Mouse (Mus musculus) adrenal gland, postnatal 25 days (tissue): ENCODE data around the gene Fstl3. TPM values are rescaled to one million over a fixed set of nuclear protein-coding genes. Genes with fewer than 3 reads are reported as not detected.
"Not testable (repeated sequence)": the region's sequence is repeated elsewhere in the genome, so short reads cannot be mapped to it uniquely, and the experiment has no call there.

Experiments used
- DNase-seq: peaks from one replicate; pipeline ENCODE4 v3.0.0; 2021; ENCODE audit warnings: mixed read lengths
- long read RNA-seq: library from polyadenylated mRNA; stranded (forward); transcript quantifications from one replicate; pipeline ENCODE4 v2.0.0, GENCODE M21; 2021
- total RNA-seq: library from RNA; stranded (reverse); gene quantifications from 2 replicates; pipeline ENCODE4 v1.2.3, GENCODE M21; 2021

Fstl3 gene
- 8.5 and 10.6 TPM in 2 replicates for total RNA-seq
- long read RNA-seq, transcript Fstl3-201 (5 exons, 1,955 nt): major isoform, 14 of 16 reads
- long read RNA-seq, partial matches to known transcripts: 2 of 16 reads
- long read RNA-seq, other reads (novel, unspliced or antisense): 0 of 16 reads

DNA sequence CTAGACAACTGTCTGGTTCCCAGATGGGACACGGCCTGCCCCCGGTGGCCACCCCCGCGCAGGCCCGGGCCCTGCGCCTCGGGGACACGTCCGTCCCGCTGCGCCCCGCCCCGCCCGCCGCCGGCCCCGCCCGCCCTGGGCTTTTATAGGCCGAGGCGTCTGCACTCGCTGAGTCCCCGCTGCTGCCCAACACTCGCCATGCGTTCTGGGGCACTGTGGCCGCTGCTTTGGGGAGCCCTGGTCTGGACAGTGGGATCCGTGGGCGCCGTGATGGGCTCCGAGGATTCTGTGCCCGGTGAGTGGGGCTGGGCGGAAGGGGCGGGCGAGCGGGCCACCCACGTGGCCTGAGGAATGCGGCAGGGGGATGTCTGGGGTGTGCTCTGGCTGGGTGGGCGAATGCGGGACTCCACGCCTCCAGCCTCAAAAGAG lies at the start of gene Fstl3:
Gene Fstl3, plus strand, starts transcription at position 170 of the 429 bp plus-strand sequence.
- DNase-seq: peak; percentile 70

GRCm38 (mm10) chr10:79728323-79729249 lies 48.5 kb upstream of the Fstl3 start:
- no peak for DNase-seq

DNA sequence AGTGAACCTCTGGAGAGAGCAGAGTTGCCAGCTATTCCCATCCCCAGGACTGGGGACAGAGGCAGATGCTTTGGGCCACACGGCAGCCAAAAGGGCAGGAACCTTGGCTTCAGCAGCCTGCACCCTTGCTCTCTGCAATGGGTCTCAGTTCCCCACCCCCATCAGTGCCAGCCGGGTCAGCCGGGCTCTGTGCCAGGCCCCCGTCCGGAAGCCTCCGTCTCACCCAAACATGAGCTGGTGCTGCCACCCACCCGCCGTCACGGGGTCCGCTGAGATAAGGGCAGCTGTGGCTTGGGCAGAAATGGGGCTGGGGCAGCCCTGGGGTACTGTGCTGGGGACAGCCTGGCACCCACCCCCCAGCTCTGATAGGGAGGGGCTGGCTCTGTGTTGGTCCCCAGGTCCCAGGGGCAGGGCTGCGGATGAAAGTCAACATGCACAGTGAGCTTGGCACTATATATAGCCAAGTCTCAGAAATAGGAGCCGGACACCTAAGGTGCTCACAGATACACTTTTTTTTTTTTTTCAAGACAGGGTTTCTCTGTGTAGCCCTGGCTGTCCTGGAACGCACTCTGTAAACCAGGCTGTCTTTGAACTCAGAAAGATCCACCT lies 47.6 kb upstream of the Fstl3 start:
- no peak for DNase-seq

- DNase-seq: peak; percentile 45
Observed at GRCm38 (mm10) chr10:79732500-79732899, 44.6 kb upstream of the Fstl3 start.

- DNase-seq: no peak
Observed at GRCm38 (mm10) chr10:79733847-79734246, 43.2 kb upstream of the Fstl3 start.

DNA sequence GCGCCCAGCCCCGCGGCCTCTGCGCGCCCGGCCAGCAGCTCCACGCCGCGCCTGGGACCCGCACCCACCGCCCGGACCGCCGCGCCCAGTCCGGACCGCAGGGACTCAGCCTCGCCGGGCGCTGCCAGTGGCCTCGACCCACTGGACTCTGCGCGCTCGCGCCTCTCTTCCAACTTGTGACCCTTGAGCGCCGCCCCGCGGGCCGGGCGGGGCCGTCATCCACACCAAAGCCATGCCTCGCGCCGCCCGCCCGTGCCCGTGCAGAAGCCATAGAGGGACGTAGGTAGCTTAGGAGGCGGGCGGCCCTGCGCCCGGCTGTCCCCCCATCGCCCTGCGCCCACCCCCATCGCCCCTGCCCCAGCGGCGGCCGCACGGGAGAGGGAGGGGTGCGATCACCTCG lies 41.7 kb upstream of the Fstl3 start:
- peak; percentile 33 for DNase-seq

- peak; percentile 45 for DNase-seq
Observed at GRCm38 (mm10) chr10:79736706-79737105, 40.4 kb upstream of the Fstl3 start.

- no peak for DNase-seq
Observed at GRCm38 (mm10) chr10:79738259-79738658, 38.8 kb upstream of the Fstl3 start.

- no peak for DNase-seq
Observed at GRCm38 (mm10) chr10:79739234-79739633, 37.8 kb upstream of the Fstl3 start.

DNA sequence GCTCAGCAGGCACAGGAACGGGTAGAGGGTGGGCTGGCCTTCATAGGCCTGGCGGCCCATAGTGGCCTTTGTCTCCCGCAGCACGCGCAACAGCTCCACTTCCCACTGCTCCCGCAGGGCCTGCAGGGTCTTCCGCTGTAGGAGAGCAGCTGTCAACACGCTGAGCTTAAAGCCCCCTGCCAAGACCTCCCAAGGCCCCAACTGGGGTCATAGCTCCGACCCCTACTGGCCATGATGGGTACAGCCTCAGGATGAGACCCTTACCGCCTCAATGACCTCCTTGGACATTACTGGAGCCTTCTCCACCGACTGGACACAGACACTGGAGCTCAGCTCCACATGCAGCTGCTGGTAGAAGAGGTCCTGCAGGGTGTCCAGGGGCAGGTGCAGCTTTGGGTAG lies 36.2 kb upstream of the Fstl3 start:
- no peak for DNase-seq

GRCm38 (mm10) chr10:79743161-79743560 lies 33.9 kb upstream of the Fstl3 start:
- DNase-seq: no peak

GRCm38 (mm10) chr10:79743650-79744365 lies 33.3 kb upstream of the Fstl3 start:
- DNase-seq: no peak

GRCm38 (mm10) chr10:79745411-79745810 lies 31.7 kb upstream of the Fstl3 start:
- DNase-seq: no peak

- peak; percentile 92 for DNase-seq
Observed at GRCm38 (mm10) chr10:79745898-79746773, 30.9 kb upstream of the Fstl3 start, which contains the start of gene Polrmt. TSS of gene Polrmt (minus strand) at chr10:79746581.

- no peak for DNase-seq
Observed at GRCm38 (mm10) chr10:79746774-79747151, 30.3 kb upstream of the Fstl3 start.

- DNase-seq: no peak
Observed at GRCm38 (mm10) chr10:79748496-79748895, 28.6 kb upstream of the Fstl3 start.

DNA sequence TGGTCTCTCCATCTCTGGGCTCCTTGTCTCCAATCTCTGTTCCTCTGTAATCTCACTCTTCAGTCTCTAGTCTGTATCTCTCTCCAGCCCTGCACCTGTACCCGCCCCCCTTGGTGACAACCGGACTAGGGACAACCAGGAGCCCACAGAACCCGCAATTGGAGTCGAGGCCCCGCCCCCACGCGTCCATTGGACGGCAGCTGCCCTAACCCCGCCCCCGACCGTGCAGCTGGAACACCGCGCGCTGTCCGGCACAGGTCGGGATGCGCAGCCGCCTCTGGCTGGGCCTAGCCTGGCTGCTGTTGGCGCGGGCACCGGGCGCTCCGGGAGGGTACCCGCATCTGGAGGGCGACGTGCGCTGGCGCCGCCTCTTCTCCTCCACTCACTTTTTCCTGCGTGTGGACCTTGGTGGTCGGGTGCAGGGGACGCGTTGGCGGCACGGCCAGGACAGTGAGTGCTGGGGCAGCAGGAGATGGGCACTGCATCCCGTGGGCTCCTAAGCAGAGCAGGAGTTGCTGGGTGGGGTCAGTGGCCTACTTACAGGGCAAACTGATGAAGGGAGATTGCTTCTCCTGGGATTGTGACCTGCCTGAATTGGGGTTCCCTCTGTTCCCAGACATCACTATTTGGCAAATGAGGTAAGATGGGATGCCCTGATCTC lies 22.1 kb upstream of the Fstl3 start, which contains the start of gene Fgf22:
Gene Fgf22, plus strand, starts transcription at position 221 of the 661 bp plus-strand sequence.
- peak; percentile 85 for DNase-seq

DNA sequence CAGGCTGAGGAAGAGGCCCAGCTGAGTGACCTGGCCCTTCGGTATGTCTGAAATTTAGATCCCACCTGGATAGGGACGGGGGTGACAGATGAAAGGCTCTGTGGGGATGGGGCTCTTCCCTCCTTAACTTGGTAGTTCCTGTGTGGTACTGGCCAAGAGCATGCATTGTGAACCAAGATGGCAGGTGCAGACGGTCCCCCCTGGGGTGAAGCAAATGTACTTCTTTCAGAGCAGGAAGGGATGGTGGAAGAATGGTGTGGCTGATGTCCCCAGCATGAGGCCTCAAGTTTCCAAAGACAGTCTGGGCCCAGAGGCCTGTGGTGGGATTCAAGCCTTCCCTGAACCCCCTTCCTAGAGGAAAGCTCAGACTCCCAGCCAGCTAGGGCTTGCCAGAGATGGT lies 21.2 kb upstream of the Fstl3 start:
- DNase-seq: no peak

GRCm38 (mm10) chr10:79756660-79757059 lies 20.4 kb upstream of the Fstl3 start:
- DNase-seq: no peak

GRCm38 (mm10) chr10:79759675-79760074 lies 17.4 kb upstream of the Fstl3 start:
- DNase-seq: not testable (repeated sequence)
